Mouse (Mus musculus) midbrain, postnatal 0 days (tissue): Measurements from ENCODE around the gene Ccnjl. TPM values are rescaled to one million over a fixed set of nuclear protein-coding genes. Genes with fewer than 3 reads are reported as not detected.

Experiments used
- ATAC-seq: fragments of 200-750 bp; cut with Nextera tagmentation; 2 replicates; pipeline ENCODE4 v1.8.0; 2017; ENCODE audit warnings: moderate number of reproducible peaks, mild to moderate bottlenecking, moderate TSS enrichment, moderate library complexity; ENCODE audit not compliant: low FRiP score
- DNase-seq: peaks from one replicate; pipeline ENCODE4 v3.0.0-alpha.2; 2015; ENCODE audit warnings: low spot score
- H3K27ac ChIP-seq: fragments of 300-500 bp; sonication (generic); 2 replicates; pipeline ENCODE4 v1.5.1; 2014; ENCODE audit warnings: low read depth, mild to moderate bottlenecking, low read length, mixed read lengths
- H3K27me3 ChIP-seq: fragments of 300-500 bp; sonication (generic); 2 replicates; pipeline ENCODE4 v1.6.1; 2014; ENCODE audit warnings: low read length, control low read depth, mixed read lengths; ENCODE audit not compliant: insufficient read depth
- H3K36me3 ChIP-seq: fragments of 300-500 bp; sonication (generic); 2 replicates; pipeline ENCODE4 v1.6.1; 2014; ENCODE audit warnings: low read length, control low read depth, mixed read lengths; ENCODE audit not compliant: insufficient read depth
- H3K4me1 ChIP-seq: fragments of 300-500 bp; sonication (generic); 2 replicates; pipeline ENCODE4 v1.6.1; 2014; ENCODE audit warnings: mild to moderate bottlenecking, control low read depth, antibody characterized with exemption, low read length, mixed read lengths; ENCODE audit not compliant: insufficient read depth
- H3K4me2 ChIP-seq: fragments of 300-500 bp; sonication (generic); 2 replicates; pipeline ENCODE4 v1.6.1; 2014; ENCODE audit warnings: low read depth, mild to moderate bottlenecking, low read length, mixed read lengths; ENCODE audit not compliant: poor library complexity, severe bottlenecking
- H3K4me3 ChIP-seq: fragments of 300-500 bp; sonication (generic); 2 replicates; pipeline ENCODE4 v1.5.1; 2014; ENCODE audit warnings: low read depth, mild to moderate bottlenecking, low read length, moderate library complexity
- H3K9ac ChIP-seq: fragments of 300-500 bp; sonication (generic); replicated peaks from 2 replicates; pipeline ENCODE4 v1.6.1; 2014; ENCODE audit warnings: mild to moderate bottlenecking, low read length, moderate library complexity, mixed read lengths; ENCODE audit not compliant: poor library complexity, severe bottlenecking
- H3K9me3 ChIP-seq: fragments of 300-500 bp; sonication (generic); 2 replicates; pipeline ENCODE4 v1.6.1; 2016; ENCODE audit warnings: low read length, control low read depth
- CTCF ChIP-seq: IDR thresholded peaks from 2 replicates; pipeline ENCODE4 v1.5.1; 2016; ENCODE audit warnings: antibody characterized with exemption, mild to moderate bottlenecking
- WGBS: fragments of 180-500 bp; shearing (Covaris S2); extraction: QIAGEN DNeasy Blood & Tissue Kit; methylation state at CpG from one replicate; pipeline ENCODE4 v1.1.7; 2014; 5-methylcytosine and 5-hydroxymethylcytosine counted together
- polyA plus RNA-seq: library from polyadenylated mRNA; unstranded; fragments of >200 nt; fragmentation: Nextera tagmentation; extraction: Ambion mirVana; gene quantifications from 2 replicates; pipeline ENCODE4 v1.2.1, GENCODE M21; 2015
- total RNA-seq: library from RNA; depleted of rRNA; stranded (reverse); fragments of >200 nt; gene quantifications from 2 replicates; pipeline ENCODE4 v1.2.3, GENCODE M21; 2014

The Ccnjl gene
- total and polyA plus RNA-seq, 2 experiments from 2014 or later: 2.2 to 3.1 TPM

- H3K9me3 ChIP-seq: no peaks in the 10 kb centered on the region
- 78% methylated on average over 4 of the region's 4 CpGs for WGBS
- no peaks in the 10 kb centered on the region for H3K36me3 ChIP-seq
- no peak overlapping the region for H3K9ac ChIP-seq
- TF ChIP-seq CTCF: no peak
- no peak overlapping the region for H3K4me2 ChIP-seq
- ATAC-seq: no peak
- H3K4me3 ChIP-seq: no peak overlapping the region
- DNase-seq: no peak
- H3K27me3 ChIP-seq: no peaks in the 10 kb centered on the region
- peak overlapping the region; percentile 38; the same call in 1 of the 2 replicates for H3K27ac ChIP-seq
- no peaks in the 10 kb centered on the region for H3K4me1 ChIP-seq
Observed at GRCm38 (mm10) chr11:43484057-43484456, 44.5 kb upstream of the Ccnjl start.

- no peak overlapping the region for H3K4me2 ChIP-seq
Observed at GRCm38 (mm10) chr11:43484652-43485051, 43.9 kb upstream of the Ccnjl start.

DNA sequence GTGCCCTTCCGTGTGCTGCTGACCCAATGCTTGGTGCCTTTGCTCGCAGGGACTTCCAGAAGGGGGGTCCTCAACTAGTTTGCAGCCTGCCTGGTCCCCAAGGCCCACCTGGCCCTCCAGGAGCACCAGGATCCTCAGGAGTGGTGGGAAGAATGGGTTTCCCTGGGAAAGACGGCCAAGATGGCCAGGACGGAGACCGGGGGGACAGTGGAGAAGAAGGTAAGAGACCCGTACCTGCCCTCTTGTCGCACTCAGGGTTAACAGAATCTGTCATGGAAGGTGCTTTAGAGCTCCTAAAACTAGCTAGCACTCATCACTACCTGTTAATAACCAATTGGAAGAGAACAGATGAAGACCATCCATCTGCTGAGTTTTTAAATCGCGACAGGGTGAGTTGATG is 42.7 kb upstream of the Ccnjl start:
- no peak for ATAC-seq
- Histone ChIP-seq H3K27ac (no peak overlapping the region), H3K4me3 (no peak overlapping the region), H3K4me1 (no peaks in the 10 kb centered on the region), H3K9me3 (no peaks in the 10 kb centered on the region), H3K4me2 (no peak overlapping the region), H3K27me3 (no peaks in the 10 kb centered on the region), H3K9ac (no peak overlapping the region), H3K36me3 (no peaks in the 10 kb centered on the region)
- WGBS: 87% methylated on average over 9 of the region's 9 CpGs
- no peak for TF ChIP-seq CTCF
- DNase-seq: no peak

More at GRCm38 (mm10) chr11:43484652-43485051, 43.9 kb upstream of the Ccnjl start:
- Histone ChIP-seq H3K9ac (no peak overlapping the region), H3K36me3 (no peaks in the 10 kb centered on the region), H3K27ac (no peak overlapping the region), H3K9me3 (no peaks in the 10 kb centered on the region), H3K27me3 (no peaks in the 10 kb centered on the region), H3K4me3 (no peak overlapping the region), H3K4me1 (no peaks in the 10 kb centered on the region)
- no peak for DNase-seq
- no peak for ATAC-seq
- WGBS: 43% methylated on average over 11 of the region's 11 CpGs
- no peak for TF ChIP-seq CTCF

DNA sequence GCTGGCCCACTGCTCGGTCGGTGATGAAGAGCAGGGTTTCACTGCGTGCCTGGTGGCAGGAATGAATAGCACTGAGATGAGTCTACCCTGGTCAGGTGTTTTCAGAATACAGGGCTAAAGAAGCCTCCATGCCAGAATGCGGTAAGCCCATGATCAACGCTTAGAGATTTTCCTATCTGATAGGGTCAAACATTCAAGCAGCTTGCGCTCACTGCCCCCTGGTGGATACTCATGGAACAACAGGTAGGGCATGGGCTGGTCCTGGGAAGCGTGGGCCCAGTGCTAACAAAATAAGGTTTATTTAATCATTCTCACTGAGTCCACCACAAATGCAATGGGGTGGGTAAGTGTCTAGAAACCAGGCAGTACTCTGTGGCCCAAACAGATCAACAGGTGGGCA is 35.9 kb upstream of the Ccnjl start:
- Histone ChIP-seq H3K4me3 (no peak overlapping the region), H3K36me3 (no peaks in the 10 kb centered on the region), H3K4me2 (no peak overlapping the region), H3K4me1 (no peaks in the 10 kb centered on the region), H3K9me3 (no peaks in the 10 kb centered on the region), H3K27ac (no peak overlapping the region), H3K27me3 (no peaks in the 10 kb centered on the region), H3K9ac (no peak overlapping the region)
- DNase-seq: peak; percentile 67
- 33% methylated on average over 7 of the region's 7 CpGs for WGBS
- peak; percentile 94 for TF ChIP-seq CTCF
- no peak for ATAC-seq

GRCm38 (mm10) chr11:43493815-43494409 is 34.7 kb upstream of the Ccnjl start:
- TF ChIP-seq CTCF: peak; percentile 92
- H3K27me3 ChIP-seq: no peaks in the 10 kb centered on the region
- no peaks in the 10 kb centered on the region for H3K9me3 ChIP-seq
- no peak overlapping the region for H3K4me3 ChIP-seq
- peak; percentile 69 for ATAC-seq
- 21% methylated on average over 6 of the region's 6 CpGs for WGBS
- H3K27ac ChIP-seq: no peak overlapping the region
- H3K9ac ChIP-seq: no peak overlapping the region
- no peaks in the 10 kb centered on the region for H3K4me1 ChIP-seq
- H3K4me2 ChIP-seq: no peak overlapping the region
- no peaks in the 10 kb centered on the region for H3K36me3 ChIP-seq
- DNase-seq: peak; percentile 89

DNA sequence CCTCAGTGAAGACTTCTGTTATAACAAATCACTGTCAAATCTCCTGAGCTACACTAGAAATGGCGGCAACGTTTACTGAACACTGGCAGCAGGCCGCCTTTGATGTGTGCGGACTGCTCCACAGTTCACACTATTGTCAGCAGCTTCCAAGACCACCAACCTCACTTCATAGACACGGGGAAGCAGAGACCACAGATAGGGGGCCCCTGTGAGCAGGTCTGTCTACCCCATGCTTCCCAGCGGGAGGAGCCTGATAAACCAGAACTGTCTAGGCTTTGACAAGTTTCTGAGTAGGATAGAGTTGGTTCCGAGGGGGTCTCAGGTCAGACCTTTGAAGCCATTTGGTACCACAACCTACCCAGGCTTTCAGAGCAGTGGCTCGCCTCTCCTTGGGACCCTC is 33.5 kb upstream of the Ccnjl start:
- DNase-seq: peak; percentile 14
- peak; percentile 63 for TF ChIP-seq CTCF
- no peaks in the 10 kb centered on the region for H3K9me3 ChIP-seq
- H3K9ac ChIP-seq: no peak overlapping the region
- WGBS: 36% methylated on average over 8 of the region's 8 CpGs
- no peaks in the 10 kb centered on the region for H3K4me1 ChIP-seq
- no peaks in the 10 kb centered on the region for H3K27me3 ChIP-seq
- ATAC-seq: peak; percentile 24; the same call in 1 of the 2 replicates
- H3K4me3 ChIP-seq: no peak overlapping the region
- H3K27ac ChIP-seq: no peak overlapping the region
- H3K36me3 ChIP-seq: no peaks in the 10 kb centered on the region
- no peak overlapping the region for H3K4me2 ChIP-seq
